Mouse (Mus musculus): Measurements from ENCODE around the gene Faf2. TPM values are rescaled to one million over a fixed set of nuclear protein-coding genes. Genes with fewer than 3 reads are reported as not detected.

The Faf2 gene
- polyA plus RNA-seq, 1 experiment: 27.9 TPM

DNA sequence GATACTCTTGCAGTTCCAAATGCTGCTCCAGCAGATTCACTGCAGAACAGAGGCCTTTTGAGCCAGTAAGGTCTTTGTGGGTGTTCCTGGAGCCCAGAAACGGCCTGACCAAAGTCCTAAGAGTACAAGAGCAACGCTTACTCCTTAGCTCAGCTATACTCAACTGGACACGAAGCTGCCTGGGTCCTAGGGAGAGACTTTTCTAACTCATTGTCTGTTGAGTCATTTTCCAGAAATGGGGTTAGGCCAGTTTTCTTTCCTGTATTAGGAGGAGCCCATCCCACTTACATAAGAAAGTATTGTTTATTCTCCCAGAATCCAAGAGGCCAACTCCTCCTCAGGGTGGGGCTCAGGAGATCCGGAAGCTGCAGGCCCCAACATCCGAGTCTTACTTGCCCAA is 16.2 kb upstream of the Faf2 start:
- DNase-seq: peak; percentile 82

DNA sequence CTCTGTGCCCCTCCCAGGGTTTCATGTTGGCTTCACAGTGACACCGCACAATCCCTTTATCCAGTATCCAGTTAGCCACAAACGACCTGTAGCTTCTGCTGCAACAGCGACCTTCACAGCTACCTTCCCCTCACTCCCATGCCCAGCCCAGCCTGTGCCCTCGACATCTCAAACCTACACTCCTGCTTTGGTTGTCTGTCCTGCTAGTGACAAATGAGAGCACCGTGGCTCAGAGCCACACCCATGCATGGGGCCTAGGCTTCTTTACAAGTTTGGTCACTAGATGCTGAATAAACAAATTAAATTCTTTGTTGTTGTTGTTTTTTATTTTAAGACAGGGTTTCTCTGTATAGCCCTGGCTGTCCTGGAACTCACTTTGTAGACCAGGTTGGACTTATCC is 14.4 kb upstream of the Faf2 start:
- H3K27me3 ChIP-seq (replicated peaks; ENCODE audit: control insufficient read depth, insufficient read depth, low read length): no peaks in the 10 kb centered on the region
- H3K4me1 ChIP-seq (ENCODE audit: control insufficient read depth, insufficient read depth, low read length): peaks cover 14% of the 10 kb centered on the region; the same call in 1 of the 2 replicates
- TF ChIP-seq CTCF (conservative IDR thresholded peaks at IDR 0.05; ENCODE audit: insufficient read depth, insufficient read length, low read depth, low read length) (no peak), POLR2A (IDR thresholded peaks at IDR 0.05; ENCODE audit: low read depth, low read length) (no peak)
- no peak overlapping the region for H3K4me3 ChIP-seq (ENCODE audit: insufficient read depth, low read depth, low read length)
- H3K27ac ChIP-seq (ENCODE audit: insufficient read depth, low read depth, low read length): no peak overlapping the region
- H3K36me3 ChIP-seq (ENCODE audit: control insufficient read depth, insufficient read depth, low read length): no peaks in the 10 kb centered on the region
- no peak for DNase-seq
- WGBS: 55% methylated on average over 5 of the region's 5 CpGs

More for the DNA sequence above, 16.2 kb upstream of the Faf2 start:
- H3K36me3 ChIP-seq (ENCODE audit: control insufficient read depth, insufficient read depth, low read length): no peaks in the 10 kb centered on the region
- 48% methylated on average over 5 of the region's 5 CpGs for WGBS
- H3K27me3 ChIP-seq (replicated peaks; ENCODE audit: control insufficient read depth, insufficient read depth, low read length): no peaks in the 10 kb centered on the region
- H3K4me1 ChIP-seq (ENCODE audit: control insufficient read depth, insufficient read depth, low read length): peaks cover 9% of the 10 kb centered on the region; the same call in 1 of the 2 replicates
- no peak for TF ChIP-seq POLR2A (IDR thresholded peaks at IDR 0.05; ENCODE audit: low read depth, low read length)
- no peak for TF ChIP-seq CTCF (conservative IDR thresholded peaks at IDR 0.05; ENCODE audit: insufficient read depth, insufficient read length, low read depth, low read length)
- H3K4me3 ChIP-seq (ENCODE audit: insufficient read depth, low read depth, low read length): no peak overlapping the region
- H3K27ac ChIP-seq (ENCODE audit: insufficient read depth, low read depth, low read length): peak overlapping the region; percentile 58

DNA sequence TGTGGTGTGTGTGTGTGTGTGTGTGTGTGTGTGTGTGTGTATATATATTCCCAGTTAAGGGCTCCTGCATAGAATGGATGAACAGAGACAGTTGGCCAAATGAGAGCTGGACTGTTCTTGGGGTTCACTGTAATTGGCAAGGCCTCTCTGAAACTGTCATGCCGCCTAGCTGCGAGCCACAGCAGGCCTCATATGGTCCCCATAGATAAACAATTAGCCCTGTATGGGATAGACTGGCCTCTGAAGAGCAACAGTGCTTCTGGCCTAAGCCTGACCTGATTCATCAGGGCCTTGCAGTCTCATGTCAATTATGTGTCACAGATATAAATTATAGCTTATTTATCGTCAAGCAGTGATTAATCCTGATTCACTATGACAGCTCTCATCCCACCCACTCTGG is 13.6 kb upstream of the Faf2 start:
- H3K27me3 ChIP-seq (replicated peaks; ENCODE audit: control insufficient read depth, insufficient read depth, low read length): no peaks in the 10 kb centered on the region
- H3K27ac ChIP-seq (ENCODE audit: insufficient read depth, low read depth, low read length): no peak overlapping the region
- TF ChIP-seq CTCF (conservative IDR thresholded peaks at IDR 0.05; ENCODE audit: insufficient read depth, insufficient read length, low read depth, low read length) (no peak), POLR2A (IDR thresholded peaks at IDR 0.05; ENCODE audit: low read depth, low read length) (no peak)
- H3K4me1 ChIP-seq (ENCODE audit: control insufficient read depth, insufficient read depth, low read length): peaks cover 14% of the 10 kb centered on the region; the same call in 1 of the 2 replicates
- 85% methylated on average over 3 of the region's 3 CpGs for WGBS
- H3K36me3 ChIP-seq (ENCODE audit: control insufficient read depth, insufficient read depth, low read length): no peaks in the 10 kb centered on the region
- DNase-seq: no peak
- no peak overlapping the region for H3K4me3 ChIP-seq (ENCODE audit: insufficient read depth, low read depth, low read length)

DNA sequence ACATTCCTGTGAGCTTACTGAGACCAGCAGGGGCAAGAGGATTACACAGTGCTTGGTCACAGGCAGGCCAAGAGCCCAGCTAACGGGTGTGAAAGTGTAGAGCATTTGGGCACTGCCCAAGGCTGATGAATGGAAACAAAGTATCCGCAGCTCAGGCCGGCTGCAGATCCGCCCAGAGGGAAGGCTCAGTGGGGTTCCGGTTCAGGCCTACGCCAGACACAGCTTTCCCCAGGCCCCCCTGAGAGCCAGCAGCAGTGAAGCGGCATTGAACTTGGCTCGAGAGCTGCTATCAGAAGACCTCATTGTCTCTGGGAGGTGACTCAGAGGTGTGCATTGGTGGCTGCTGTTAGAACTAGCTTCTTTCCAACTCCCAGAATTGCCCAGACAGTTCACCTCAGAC is 12.9 kb upstream of the Faf2 start:
- TF ChIP-seq POLR2A (IDR thresholded peaks at IDR 0.05; ENCODE audit: low read depth, low read length) (no peak), CTCF (conservative IDR thresholded peaks at IDR 0.05; ENCODE audit: insufficient read depth, insufficient read length, low read depth, low read length) (no peak)
- WGBS: 48% methylated on average over 8 of the region's 8 CpGs
- Histone ChIP-seq H3K27ac (ENCODE audit: insufficient read depth, low read depth, low read length) (no peak overlapping the region), H3K4me1 (ENCODE audit: control insufficient read depth, insufficient read depth, low read length) (peaks cover 14% of the 10 kb centered on the region; the same call in 1 of the 2 replicates), H3K27me3 (replicated peaks; ENCODE audit: control insufficient read depth, insufficient read depth, low read length) (no peaks in the 10 kb centered on the region), H3K36me3 (ENCODE audit: control insufficient read depth, insufficient read depth, low read length) (no peaks in the 10 kb centered on the region), H3K4me3 (ENCODE audit: insufficient read depth, low read depth, low read length) (no peak overlapping the region)
- no peak for DNase-seq

DNA sequence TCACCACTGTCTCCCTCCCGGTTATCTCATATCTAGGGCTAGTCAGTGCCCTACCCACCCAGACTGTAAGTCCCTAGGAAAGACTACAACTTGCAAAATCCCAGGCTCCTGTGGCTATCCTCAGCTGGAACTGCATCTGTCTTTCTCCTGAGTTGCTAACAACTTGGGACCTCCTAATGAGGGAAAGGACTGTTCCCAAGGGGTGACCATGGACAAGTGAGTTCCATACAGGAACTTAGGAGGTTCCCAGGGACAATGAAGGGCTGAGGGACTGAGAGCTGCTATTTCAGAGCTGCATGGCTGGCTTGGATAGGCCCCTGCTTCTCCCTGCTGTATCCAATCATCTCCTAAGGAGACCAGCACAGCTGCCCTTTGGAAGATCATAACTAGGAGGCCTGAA is 12.3 kb upstream of the Faf2 start:
- Histone ChIP-seq H3K4me3 (ENCODE audit: insufficient read depth, low read depth, low read length) (no peak overlapping the region), H3K27me3 (replicated peaks; ENCODE audit: control insufficient read depth, insufficient read depth, low read length) (no peaks in the 10 kb centered on the region), H3K4me1 (ENCODE audit: control insufficient read depth, insufficient read depth, low read length) (peaks cover 14% of the 10 kb centered on the region; the same call in 1 of the 2 replicates), H3K36me3 (ENCODE audit: control insufficient read depth, insufficient read depth, low read length) (no peaks in the 10 kb centered on the region), H3K27ac (ENCODE audit: insufficient read depth, low read depth, low read length) (no peak overlapping the region)
- DNase-seq: no peak
- TF ChIP-seq POLR2A (IDR thresholded peaks at IDR 0.05; ENCODE audit: low read depth, low read length) (no peak), CTCF (conservative IDR thresholded peaks at IDR 0.05; ENCODE audit: insufficient read depth, insufficient read length, low read depth, low read length) (no peak)
- WGBS: 47% methylated on average over 1 of the region's 1 CpGs

DNA sequence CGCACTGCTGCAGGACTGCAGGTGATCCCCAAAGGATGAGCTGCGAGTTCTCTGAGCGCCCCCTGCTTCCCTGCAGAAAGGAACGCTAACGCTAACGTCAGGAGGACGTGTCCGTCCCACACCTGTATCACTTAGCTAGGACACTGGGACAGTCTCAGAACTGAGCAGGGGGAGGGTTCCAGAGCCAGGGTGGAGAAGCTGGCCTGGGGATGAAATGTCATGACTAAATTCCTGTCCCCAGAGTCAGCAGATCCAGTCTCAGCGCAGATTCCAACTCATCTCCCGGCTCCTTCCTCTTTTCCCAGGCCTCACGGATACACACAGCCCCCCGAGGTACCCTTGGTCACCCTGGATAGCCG is 11.0 kb upstream of the Faf2 start:
- Histone ChIP-seq H3K4me1 (ENCODE audit: control insufficient read depth, insufficient read depth, low read length) (peaks cover 8% of the 10 kb centered on the region; the same call in 1 of the 2 replicates), H3K4me3 (ENCODE audit: insufficient read depth, low read depth, low read length) (peak overlapping the region; percentile 73), H3K36me3 (ENCODE audit: control insufficient read depth, insufficient read depth, low read length) (no peaks in the 10 kb centered on the region), H3K27me3 (replicated peaks; ENCODE audit: control insufficient read depth, insufficient read depth, low read length) (no peaks in the 10 kb centered on the region), H3K27ac (ENCODE audit: insufficient read depth, low read depth, low read length) (peak overlapping the region; percentile 63)
- TF ChIP-seq CTCF (conservative IDR thresholded peaks at IDR 0.05; ENCODE audit: insufficient read depth, insufficient read length, low read depth, low read length) (0 out of 2 replicates have a peak, but pooled peaks have one; percentile 6), POLR2A (IDR thresholded peaks at IDR 0.05; ENCODE audit: low read depth, low read length) (no peak)
- 9% methylated on average over 13 of the region's 13 CpGs for WGBS
- peak; percentile 35 for DNase-seq

DNA sequence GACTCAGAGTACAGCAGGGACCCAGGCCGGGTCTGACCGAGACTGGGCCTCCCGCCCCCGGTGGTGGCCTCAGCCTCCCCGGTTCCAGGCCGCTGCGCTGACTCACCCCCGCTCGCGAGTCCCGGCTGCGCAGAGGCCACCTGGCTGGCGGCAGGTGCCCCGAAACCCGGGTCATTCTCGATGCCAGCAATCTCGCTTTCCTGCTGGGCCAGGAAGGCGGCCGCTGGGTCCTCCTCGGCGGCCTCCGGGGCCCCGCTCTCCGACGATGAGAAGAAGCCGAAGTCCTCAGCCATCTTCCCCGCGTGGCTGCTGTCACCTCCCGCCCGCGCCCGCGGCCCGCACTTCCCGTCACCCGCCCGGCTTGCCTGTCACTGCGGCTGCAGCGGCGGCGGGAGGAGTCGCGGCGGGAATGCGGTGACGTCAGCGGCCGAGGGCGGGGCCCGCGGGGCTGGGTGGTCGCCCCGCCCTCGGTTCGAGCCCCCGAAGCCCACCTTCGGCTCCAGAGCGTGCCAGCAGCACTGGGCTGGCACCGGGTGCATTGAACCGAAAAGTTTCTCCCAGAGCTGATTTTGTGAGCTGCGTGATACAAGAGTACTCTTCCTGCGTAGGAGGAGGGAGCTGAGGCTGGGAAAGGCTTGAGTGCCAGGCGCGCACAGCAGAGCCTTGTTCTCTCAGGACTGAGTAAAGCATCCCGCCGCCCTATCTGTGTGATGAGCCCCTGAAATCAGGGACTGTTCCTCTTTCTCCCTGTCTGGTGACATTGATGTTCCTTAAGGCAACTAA is 10.4 kb upstream of the Faf2 start, which contains the start of gene Cltb:
Gene Cltb (minus strand): TSS at position 373 of the 783 bp plus-strand sequence.
- Histone ChIP-seq H3K27me3 (replicated peaks; ENCODE audit: control insufficient read depth, insufficient read depth, low read length) (no peaks in the 10 kb centered on the region), H3K4me3 (ENCODE audit: insufficient read depth, low read depth, low read length) (peak within 1 kb of the TSS; percentile 73), H3K27ac (ENCODE audit: insufficient read depth, low read depth, low read length) (peak within 1 kb of the TSS; percentile 63), H3K36me3 (ENCODE audit: control insufficient read depth, insufficient read depth, low read length) (no peaks in the 10 kb centered on the region), H3K4me1 (ENCODE audit: control insufficient read depth, insufficient read depth, low read length) (peaks cover 5% of the 10 kb centered on the region; the same call in 1 of the 2 replicates)
- peak; percentile 91 for DNase-seq
- WGBS: under 1% methylated on average over 66 of the region's 66 CpGs
- no peak for TF ChIP-seq POLR2A (IDR thresholded peaks at IDR 0.05; ENCODE audit: low read depth, low read length)
- no peak for TF ChIP-seq CTCF (conservative IDR thresholded peaks at IDR 0.05; ENCODE audit: insufficient read depth, insufficient read length, low read depth, low read length)
